Mouse (Mus musculus) heart, embryonic 11.5 days (tissue): ENCODE results near the gene Dnaaf3. TPM values are rescaled to one million over a fixed set of nuclear protein-coding genes. Genes with fewer than 3 reads are reported as not detected.
A peak's percentile ranks its signal among the peaks of the same experiment; 100 is the strongest.

Experiments used
- ATAC-seq: fragments of 200-750 bp; cut with Nextera tagmentation; replicated peaks from 2 replicates; pipeline ENCODE4 v1.8.0; 2017; ENCODE audit warnings: moderate library complexity; ENCODE audit not compliant: insufficient number of reproducible peaks, low FRiP score, low TSS enrichment
- H3K27ac ChIP-seq: fragments of 300-500 bp; sonication (generic); 2 replicates; pipeline ENCODE4 v1.5.1; 2014; ENCODE audit warnings: mild to moderate bottlenecking, low read depth, low read length
- H3K27me3 ChIP-seq: fragments of 300-500 bp; sonication (generic); 2 replicates; pipeline ENCODE4 v1.6.1; 2014; ENCODE audit warnings: mild to moderate bottlenecking, low read length, mixed read lengths; ENCODE audit not compliant: control insufficient read depth, insufficient read depth
- H3K36me3 ChIP-seq: fragments of 300-500 bp; sonication (generic); 2 replicates; pipeline ENCODE4 v1.6.1; 2014; ENCODE audit warnings: mild to moderate bottlenecking, low read length, moderate library complexity, mixed read lengths; ENCODE audit not compliant: control insufficient read depth, insufficient read depth
- H3K4me1 ChIP-seq: fragments of 300-500 bp; sonication (generic); 2 replicates; pipeline ENCODE4 v1.6.1; 2014; ENCODE audit warnings: low read length; ENCODE audit not compliant: control insufficient read depth, insufficient read depth
- H3K4me2 ChIP-seq: fragments of 300-500 bp; sonication (generic); 2 replicates; pipeline ENCODE4 v1.6.1; 2014; ENCODE audit warnings: mild to moderate bottlenecking, moderate library complexity
- H3K4me3 ChIP-seq: fragments of 300-500 bp; sonication (generic); 2 replicates; pipeline ENCODE4 v1.5.1; 2014; ENCODE audit warnings: low read depth, low read length
- H3K9ac ChIP-seq: fragments of 300-500 bp; sonication (generic); 2 replicates; pipeline ENCODE4 v1.6.1; 2014; ENCODE audit warnings: mild to moderate bottlenecking, low read depth, low read length, moderate library complexity
- H3K9me3 ChIP-seq: fragments of 300-500 bp; sonication (generic); replicated peaks from 2 replicates; pipeline ENCODE4 v1.6.1; 2016; ENCODE audit warnings: low read length; ENCODE audit not compliant: control insufficient read depth
- WGBS: fragments of 180-500 bp; shearing (Covaris S2); extraction: QIAGEN DNeasy Blood & Tissue Kit; methylation state at CpG from one replicate; pipeline ENCODE4 v1.1.7; 2014; ENCODE audit not compliant: insufficient replicate concordance; 5-methylcytosine and 5-hydroxymethylcytosine counted together
- microRNA-seq: library from miRNA; unstranded; fragments of <30 nt; microRNA quantifications from one replicate; pipeline ENCODE4, GENCODE M21; 2016; ENCODE audit warnings: borderline number of aligned reads
- polyA plus RNA-seq: library from polyadenylated mRNA; unstranded; fragments of >200 nt; fragmentation: Nextera tagmentation; extraction: Ambion mirVana; gene quantifications from 2 replicates; pipeline ENCODE4 v1.2.1, GENCODE M21; 2014

Dnaaf3 gene
- polyA plus RNA-seq, 1 experiment from 2014 or later: 0.19 TPM

DNA sequence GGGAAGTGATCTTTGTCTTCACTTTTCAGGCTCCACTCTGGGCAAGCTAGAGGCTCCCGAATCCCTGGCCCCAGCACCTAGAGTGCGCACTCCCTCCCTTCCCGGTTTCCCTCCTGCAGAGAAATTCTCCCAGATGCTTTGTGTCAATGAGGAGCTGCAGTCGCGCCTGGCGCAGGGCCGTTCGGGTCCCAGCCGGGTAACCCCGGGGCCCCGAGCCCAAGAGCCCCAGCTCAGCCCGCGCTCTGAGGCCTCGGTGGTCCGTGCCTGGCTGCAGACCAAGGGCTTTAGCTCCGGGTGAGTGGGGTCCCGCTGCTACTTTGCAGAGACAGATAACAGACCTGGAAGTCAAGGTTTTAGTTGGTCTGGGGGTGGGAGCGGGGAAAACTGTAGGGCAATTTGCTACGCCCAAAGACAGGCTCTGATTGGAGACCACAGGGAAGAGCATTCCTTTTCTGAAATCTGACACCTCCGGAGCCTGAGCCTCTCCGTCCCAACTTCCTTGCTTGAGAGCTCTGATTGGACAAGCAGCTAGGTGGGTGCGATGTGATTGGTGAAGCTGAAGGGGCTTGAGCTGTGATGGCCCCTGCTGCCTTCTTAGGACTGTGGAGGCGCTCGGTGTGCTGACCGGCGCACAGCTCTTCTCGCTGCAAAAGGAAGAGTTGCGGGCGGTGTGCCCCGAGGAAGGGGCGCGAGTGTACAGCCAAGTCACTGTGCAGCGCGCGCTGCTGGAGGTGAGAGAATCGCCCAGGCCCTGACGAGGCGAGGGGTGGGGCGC, 54.0 kb downstream of the Dnaaf3 start:
- peaks cover 12% of the 10 kb centered on the region for H3K27me3 ChIP-seq
- peak overlapping the region; percentile 52 for H3K4me3 ChIP-seq
- H3K27ac ChIP-seq: peak overlapping the region; percentile 88
- peak; percentile 92 for ATAC-seq
- H3K36me3 ChIP-seq: peaks cover 19% of the 10 kb centered on the region
- H3K4me1 ChIP-seq: peaks cover 13% of the 10 kb centered on the region
- under 1% methylated on average over 39 of the region's 39 CpGs for WGBS
- no peaks in the 10 kb centered on the region for H3K9me3 ChIP-seq
- peak overlapping the region; percentile 65 for H3K4me2 ChIP-seq
- H3K9ac ChIP-seq: peak overlapping the region; percentile 72

DNA sequence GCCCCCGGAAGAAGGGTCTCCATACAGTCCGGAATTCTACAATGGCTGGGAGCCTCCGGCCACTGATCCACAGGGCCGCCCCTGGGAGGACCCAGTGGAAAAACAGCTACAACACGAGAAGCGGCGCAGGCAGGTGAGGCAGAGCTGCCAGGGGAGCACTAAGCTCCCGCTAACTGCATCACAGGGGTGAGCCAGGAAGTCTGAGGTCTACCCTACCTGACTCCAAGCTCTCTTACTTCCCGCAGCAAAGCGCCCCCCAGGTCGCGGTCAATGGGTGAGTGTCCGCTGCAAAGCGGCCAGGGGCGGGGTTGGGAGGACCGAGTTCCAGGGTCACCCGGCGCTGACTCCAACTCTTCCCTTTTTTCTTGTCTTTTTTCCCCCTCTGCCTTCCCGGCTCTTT, 58.3 kb downstream of the Dnaaf3 start:
- no peak overlapping the region for H3K27ac ChIP-seq

More for the DNA sequence above, 58.3 kb downstream of the Dnaaf3 start:
- peaks cover 7% of the 10 kb centered on the region for H3K4me1 ChIP-seq
- H3K27me3 ChIP-seq: peaks cover 37% of the 10 kb centered on the region
- no peaks in the 10 kb centered on the region for H3K9me3 ChIP-seq
- no peak for ATAC-seq
- H3K9ac ChIP-seq: no peak overlapping the region
- H3K4me3 ChIP-seq: peak overlapping the region; percentile 28
- no peaks in the 10 kb centered on the region for H3K36me3 ChIP-seq
- peak overlapping the region; percentile 52 for H3K4me2 ChIP-seq
- 13% methylated on average over 19 of the region's 19 CpGs for WGBS

Small RNA genes lying within 50 kb of the gene (microRNA-seq; reads per million reads assigned to microRNA genes)
- not detected for gene Gm23577

Other genes starting within 250 kb of the Dnaaf3 start
- gene Ncr1, start 194.7 kb downstream of the Dnaaf3 start, polyA plus RNA-seq: not detected in 2 replicates
- gene Gp6, start 134.7 kb downstream of the Dnaaf3 start, polyA plus RNA-seq: 0.94 and 1.7 TPM in 2 replicates
- 28.0 and 31.0 TPM in 2 replicates for gene Rdh13, start 86.8 kb downstream of the Dnaaf3 start, polyA plus RNA-seq
- gene Eps8l1, start 71.8 kb downstream of the Dnaaf3 start, polyA plus RNA-seq: 2.8 and 4.6 TPM in 2 replicates
- 32.9 and 33.4 TPM in 2 replicates for gene Ppp1r12c, start 30.8 kb downstream of the Dnaaf3 start, polyA plus RNA-seq
- 260 and 262 TPM in 2 replicates for gene Tnnt1, start 16.1 kb downstream of the Dnaaf3 start, polyA plus RNA-seq
- gene Tnni3, start 8.2 kb downstream of the Dnaaf3 start, polyA plus RNA-seq: 1,570 and 1,662 TPM in 2 replicates
- gene Syt5, start 15.1 kb upstream of the Dnaaf3 start, polyA plus RNA-seq: 0.77 and 1.3 TPM in 2 replicates
- not detected in 2 replicates for gene Ptprh, start 71.6 kb upstream of the Dnaaf3 start, polyA plus RNA-seq
- gene Tmem86b, start 99.0 kb upstream of the Dnaaf3 start, polyA plus RNA-seq: 3.8 and 4.6 TPM in 2 replicates
- gene Ppp6r1, start 126.6 kb upstream of the Dnaaf3 start, polyA plus RNA-seq: 3.2 and 7.0 TPM in 2 replicates
- 81.5 and 83.7 TPM in 2 replicates for gene Hspbp1, start 152.6 kb upstream of the Dnaaf3 start, polyA plus RNA-seq
- gene Brsk1, start 158.2 kb upstream of the Dnaaf3 start, polyA plus RNA-seq: 1.7 TPM in 2 replicates
- not detected in 2 replicates for gene Tmem150b, start 192.8 kb upstream of the Dnaaf3 start, polyA plus RNA-seq
- 58.6 and 63.5 TPM in 2 replicates for gene Kmt5c, start 207.7 kb upstream of the Dnaaf3 start, polyA plus RNA-seq
- 32.9 and 42.4 TPM in 2 replicates for gene Cox6b2, start 220.6 kb upstream of the Dnaaf3 start, polyA plus RNA-seq
- not detected in 2 replicates for gene Fam71e2, start 238.8 kb upstream of the Dnaaf3 start, polyA plus RNA-seq